Mouse (Mus musculus): ENCODE measurements around the gene R3hdm4. TPM values are rescaled to one million over a fixed set of nuclear protein-coding genes. Genes with fewer than 3 reads are reported as not detected.
A peak's percentile ranks its signal among the peaks of the same experiment; 100 is the strongest.

The R3hdm4 gene
- polyA plus RNA-seq, 1 experiment from 2014 or later, result 104 TPM

- no peak overlapping the region for H3K4me2 ChIP-seq
- no peak for ATAC-seq (replicated peaks; ENCODE audit: low FRiP score)
- DNase-seq (ENCODE audit: low spot score), result no peak
Observed at GRCm38 (mm10) chr10:79936284-79936910, 15.4 kb upstream of the R3hdm4 start.

GRCm38 (mm10) chr10:79934794-79935569 is 14.0 kb upstream of the R3hdm4 start:
- H3K9ac ChIP-seq (ENCODE audit: low read depth, low read length), result no peak overlapping the region
- H3K27ac ChIP-seq (ENCODE audit: low read depth, low read length), result peak overlapping the region; percentile 21; the same call in 1 of the 2 replicates
- H3K4me3 ChIP-seq (ENCODE audit: low read depth, low read length), result no peak overlapping the region
- no peak overlapping the region for H3K4me2 ChIP-seq
- ATAC-seq (replicated peaks; ENCODE audit: low FRiP score) (no peak), DNase-seq (ENCODE audit: low spot score) (no peak)
- no peaks in the 10 kb centered on the region for H3K27me3 ChIP-seq (replicated peaks; ENCODE audit: control insufficient read depth, insufficient read depth, low read length)
- no peaks in the 10 kb centered on the region for H3K9me3 ChIP-seq (ENCODE audit: control insufficient read depth, low read length)
- WGBS, result 90% methylated on average over 16 of the region's 16 CpGs
- peaks cover 25% of the 10 kb centered on the region for H3K36me3 ChIP-seq (ENCODE audit: control insufficient read depth, insufficient read depth, low read length)
- H3K4me1 ChIP-seq (replicated peaks; ENCODE audit: control insufficient read depth, insufficient read depth, low read length), result peaks cover 76% of the 10 kb centered on the region

More at GRCm38 (mm10) chr10:79936284-79936910, 15.4 kb upstream of the R3hdm4 start:
- Histone ChIP-seq H3K9me3 (ENCODE audit: control insufficient read depth, low read length) (no peaks in the 10 kb centered on the region), H3K27ac (ENCODE audit: low read depth, low read length) (peak overlapping the region; percentile 36; the same call in 1 of the 2 replicates), H3K36me3 (ENCODE audit: control insufficient read depth, insufficient read depth, low read length) (peaks cover 22% of the 10 kb centered on the region), H3K4me3 (ENCODE audit: low read depth, low read length) (no peak overlapping the region), H3K27me3 (replicated peaks; ENCODE audit: control insufficient read depth, insufficient read depth, low read length) (no peaks in the 10 kb centered on the region), H3K9ac (ENCODE audit: low read depth, low read length) (no peak overlapping the region), H3K4me1 (replicated peaks; ENCODE audit: control insufficient read depth, insufficient read depth, low read length) (peaks cover 73% of the 10 kb centered on the region)
- WGBS, result 67% methylated on average over 10 of the region's 10 CpGs

DNA sequence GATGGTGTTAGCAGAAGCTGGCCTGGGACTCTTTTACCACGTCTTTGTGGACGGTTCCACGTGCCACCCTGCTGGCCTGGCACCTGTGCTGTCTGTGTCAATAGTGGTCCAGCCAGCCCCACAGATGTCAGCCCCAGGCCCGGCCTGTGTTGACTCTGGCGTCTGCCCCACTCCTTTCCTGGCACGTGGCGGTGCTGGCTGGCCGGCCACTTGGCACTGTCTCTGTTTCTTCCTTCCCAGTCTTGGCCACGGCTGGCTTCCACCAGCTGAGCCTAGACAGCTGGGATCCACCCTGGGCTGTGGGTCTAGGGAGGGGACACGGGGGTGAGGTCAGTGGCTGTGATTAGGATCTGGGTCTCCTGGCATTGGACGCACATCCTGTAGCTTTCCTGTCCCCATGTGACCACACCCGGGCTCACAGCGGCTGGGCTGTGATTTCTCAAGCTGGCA is 13.3 kb upstream of the R3hdm4 start:
- H3K9ac ChIP-seq (ENCODE audit: low read depth, low read length), result no peak overlapping the region
- no peaks in the 10 kb centered on the region for H3K9me3 ChIP-seq (ENCODE audit: control insufficient read depth, low read length)
- WGBS, result 74% methylated on average over 13 of the region's 13 CpGs
- H3K27ac ChIP-seq (ENCODE audit: low read depth, low read length), result no peak overlapping the region
- H3K27me3 ChIP-seq (replicated peaks; ENCODE audit: control insufficient read depth, insufficient read depth, low read length), result no peaks in the 10 kb centered on the region
- ATAC-seq (replicated peaks; ENCODE audit: low FRiP score) (no peak), DNase-seq (ENCODE audit: low spot score) (no peak)
- H3K4me1 ChIP-seq (replicated peaks; ENCODE audit: control insufficient read depth, insufficient read depth, low read length), result peaks cover 76% of the 10 kb centered on the region
- no peak overlapping the region for H3K4me2 ChIP-seq
- H3K36me3 ChIP-seq (ENCODE audit: control insufficient read depth, insufficient read depth, low read length), result peaks cover 25% of the 10 kb centered on the region
- no peak overlapping the region for H3K4me3 ChIP-seq (ENCODE audit: low read depth, low read length)

GRCm38 (mm10) chr10:79933861-79934260 is 12.9 kb upstream of the R3hdm4 start:
- ATAC-seq (replicated peaks; ENCODE audit: low FRiP score) (no peak), DNase-seq (ENCODE audit: low spot score) (no peak)
- no peak overlapping the region for H3K4me2 ChIP-seq
- 79% methylated on average over 6 of the region's 6 CpGs for WGBS
- no peak overlapping the region for H3K9ac ChIP-seq (ENCODE audit: low read depth, low read length)
- peaks cover 25% of the 10 kb centered on the region for H3K36me3 ChIP-seq (ENCODE audit: control insufficient read depth, insufficient read depth, low read length)
- H3K27me3 ChIP-seq (replicated peaks; ENCODE audit: control insufficient read depth, insufficient read depth, low read length), result no peaks in the 10 kb centered on the region
- H3K4me1 ChIP-seq (replicated peaks; ENCODE audit: control insufficient read depth, insufficient read depth, low read length), result peaks cover 77% of the 10 kb centered on the region
- no peak overlapping the region for H3K27ac ChIP-seq (ENCODE audit: low read depth, low read length)
- no peak overlapping the region for H3K4me3 ChIP-seq (ENCODE audit: low read depth, low read length)
- H3K9me3 ChIP-seq (ENCODE audit: control insufficient read depth, low read length), result no peaks in the 10 kb centered on the region

- WGBS, result 69% methylated on average over 9 of the region's 9 CpGs
- ATAC-seq (replicated peaks; ENCODE audit: low FRiP score), result no peak
- Histone ChIP-seq H3K4me2 (no peak overlapping the region), H3K27ac (ENCODE audit: low read depth, low read length) (0 out of 2 replicates have a peak overlapping the region, but pooled peaks have one; percentile 39), H3K9ac (ENCODE audit: low read depth, low read length) (0 out of 2 replicates have a peak overlapping the region, but pooled peaks have one; percentile 5), H3K27me3 (replicated peaks; ENCODE audit: control insufficient read depth, insufficient read depth, low read length) (no peaks in the 10 kb centered on the region), H3K4me3 (ENCODE audit: low read depth, low read length) (no peak overlapping the region), H3K36me3 (ENCODE audit: control insufficient read depth, insufficient read depth, low read length) (peaks cover 23% of the 10 kb centered on the region), H3K9me3 (ENCODE audit: control insufficient read depth, low read length) (no peaks in the 10 kb centered on the region), H3K4me1 (replicated peaks; ENCODE audit: control insufficient read depth, insufficient read depth, low read length) (peaks cover 72% of the 10 kb centered on the region)
- no peak for DNase-seq (ENCODE audit: low spot score)
Observed at GRCm38 (mm10) chr10:79933145-79933679, 12.2 kb upstream of the R3hdm4 start.

GRCm38 (mm10) chr10:79932736-79933135 is 11.7 kb upstream of the R3hdm4 start:
- ATAC-seq (replicated peaks; ENCODE audit: low FRiP score) (no peak), DNase-seq (ENCODE audit: low spot score) (no peak)
- Histone ChIP-seq H3K27ac (ENCODE audit: low read depth, low read length) (0 out of 2 replicates have a peak overlapping the region, but pooled peaks have one; percentile 39), H3K9ac (ENCODE audit: low read depth, low read length) (peak overlapping the region; percentile 35; the same call in 1 of the 2 replicates), H3K4me1 (replicated peaks; ENCODE audit: control insufficient read depth, insufficient read depth, low read length) (peaks cover 67% of the 10 kb centered on the region), H3K9me3 (ENCODE audit: control insufficient read depth, low read length) (no peaks in the 10 kb centered on the region), H3K36me3 (ENCODE audit: control insufficient read depth, insufficient read depth, low read length) (peaks cover 23% of the 10 kb centered on the region), H3K4me2 (peak overlapping the region; percentile 31), H3K4me3 (ENCODE audit: low read depth, low read length) (no peak overlapping the region), H3K27me3 (replicated peaks; ENCODE audit: control insufficient read depth, insufficient read depth, low read length) (no peaks in the 10 kb centered on the region)
- WGBS, result 50% methylated on average over 8 of the region's 8 CpGs

DNA sequence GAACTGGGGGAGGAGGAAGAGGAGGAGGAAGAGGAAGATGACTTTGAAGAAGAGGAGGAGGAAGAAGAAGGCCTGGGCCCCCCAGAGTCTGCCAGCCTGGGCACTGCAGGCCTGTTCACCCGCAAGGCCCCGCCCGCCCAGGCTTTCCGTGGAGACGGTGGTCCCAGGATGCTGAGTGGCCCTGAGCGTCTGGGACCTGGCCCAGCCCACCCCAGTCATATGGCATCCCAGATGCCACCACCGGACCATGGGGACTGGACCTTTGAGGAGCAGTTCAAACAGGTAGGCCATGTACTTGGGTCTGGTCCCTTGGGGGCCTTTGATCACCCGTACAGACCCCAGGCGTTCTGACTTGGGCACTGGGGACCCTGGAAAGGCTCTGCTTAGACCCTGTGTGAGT is 10.8 kb upstream of the R3hdm4 start:
- Histone ChIP-seq H3K27me3 (replicated peaks; ENCODE audit: control insufficient read depth, insufficient read depth, low read length) (no peaks in the 10 kb centered on the region), H3K9ac (ENCODE audit: low read depth, low read length) (no peak overlapping the region), H3K9me3 (ENCODE audit: control insufficient read depth, low read length) (no peaks in the 10 kb centered on the region), H3K27ac (ENCODE audit: low read depth, low read length) (0 out of 2 replicates have a peak overlapping the region, but pooled peaks have one; percentile 11), H3K36me3 (ENCODE audit: control insufficient read depth, insufficient read depth, low read length) (peaks cover 23% of the 10 kb centered on the region), H3K4me2 (peak overlapping the region; percentile 25; the same call in 1 of the 2 replicates), H3K4me1 (replicated peaks; ENCODE audit: control insufficient read depth, insufficient read depth, low read length) (peaks cover 59% of the 10 kb centered on the region), H3K4me3 (ENCODE audit: low read depth, low read length) (no peak overlapping the region)
- WGBS, result 76% methylated on average over 9 of the region's 9 CpGs
- DNase-seq (ENCODE audit: low spot score) (no peak), ATAC-seq (replicated peaks; ENCODE audit: low FRiP score) (no peak)

DNA sequence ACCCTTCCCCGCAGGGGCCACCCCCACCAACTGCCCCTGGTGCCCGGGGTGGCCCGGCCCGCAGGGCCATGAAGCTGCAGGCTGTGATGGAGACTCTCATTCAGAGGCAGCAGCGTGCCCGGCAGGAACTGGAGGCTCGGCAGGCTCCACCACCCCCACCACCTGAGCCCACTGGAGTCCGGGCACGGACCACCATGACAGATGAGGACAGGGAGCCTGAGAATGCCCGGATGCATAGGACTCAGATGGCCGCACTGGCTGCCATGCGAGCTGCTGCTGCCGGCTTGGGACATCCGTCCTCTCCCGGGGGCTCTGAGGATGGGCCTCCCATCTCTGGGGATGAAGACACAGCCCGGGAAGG is 9.8 kb upstream of the R3hdm4 start:
- Histone ChIP-seq H3K4me1 (replicated peaks; ENCODE audit: control insufficient read depth, insufficient read depth, low read length) (peaks cover 60% of the 10 kb centered on the region), H3K36me3 (ENCODE audit: control insufficient read depth, insufficient read depth, low read length) (peaks cover 20% of the 10 kb centered on the region), H3K27ac (ENCODE audit: low read depth, low read length) (no peak overlapping the region), H3K4me2 (no peak overlapping the region), H3K9ac (ENCODE audit: low read depth, low read length) (no peak overlapping the region), H3K27me3 (replicated peaks; ENCODE audit: control insufficient read depth, insufficient read depth, low read length) (no peaks in the 10 kb centered on the region), H3K4me3 (ENCODE audit: low read depth, low read length) (0 out of 2 replicates have a peak overlapping the region, but pooled peaks have one; percentile 5), H3K9me3 (ENCODE audit: control insufficient read depth, low read length) (no peaks in the 10 kb centered on the region)
- 90% methylated on average over 16 of the region's 16 CpGs for WGBS
- ATAC-seq (replicated peaks; ENCODE audit: low FRiP score), result no peak
- DNase-seq (ENCODE audit: low spot score), result no peak
